Mouse (Mus musculus) cerebellum, adult 2 months (tissue): ENCODE results near the gene Bcl9l.

Experiments
- CTCF ChIP-seq: fragments of 200-500 bp; IDR thresholded peaks from 2 replicates; pipeline ENCODE4 v1.5.1; 2011; ENCODE audit warnings: low read depth, mild to moderate bottlenecking, control low read depth, low read length, moderate library complexity, borderline replicate concordance; ENCODE audit not compliant: insufficient read depth
- POLR2A ChIP-seq: fragments of 200-500 bp; IDR thresholded peaks from 2 replicates; pipeline ENCODE4 v1.6.1; 2011; ENCODE audit warnings: low read length, control low read depth, borderline replicate concordance; ENCODE audit not compliant: insufficient read depth

DNA sequence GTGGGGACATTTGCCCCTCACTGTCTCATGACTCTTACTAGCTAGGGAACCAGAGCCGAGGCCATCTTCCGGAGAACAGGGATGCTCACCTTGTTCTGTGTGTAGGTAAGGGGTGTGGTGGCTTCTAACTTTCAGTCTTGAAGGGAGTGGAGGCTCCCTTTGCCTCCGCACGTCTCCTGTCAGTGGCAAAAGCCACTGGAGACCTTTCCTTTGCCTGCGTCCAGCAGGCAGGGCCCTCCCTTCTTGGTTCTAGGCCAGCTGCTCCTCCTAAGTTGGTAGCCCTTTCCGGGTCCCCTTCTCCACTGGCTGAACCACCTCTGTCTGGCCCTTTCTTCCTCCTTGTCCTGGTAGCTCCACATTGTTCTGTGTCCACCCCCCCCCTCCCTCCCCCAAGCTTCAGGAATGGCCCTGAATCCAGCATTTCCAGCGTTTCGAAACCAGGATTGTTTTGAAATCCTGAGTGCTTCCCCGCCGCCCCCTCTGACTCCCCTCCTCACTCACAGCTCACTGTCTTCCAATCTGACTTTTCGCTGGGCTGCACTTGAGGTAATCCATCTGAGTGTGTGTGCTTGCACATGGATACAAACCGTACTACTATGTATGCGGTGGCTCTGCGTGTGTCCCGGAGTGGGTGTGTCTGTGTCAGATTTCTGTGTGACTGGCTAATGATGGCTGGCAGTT, 4.3 kb downstream of the Bcl9l start:
- TF ChIP-seq CTCF (no peak), POLR2A (no peak)
